In the genomic region with DNA sequence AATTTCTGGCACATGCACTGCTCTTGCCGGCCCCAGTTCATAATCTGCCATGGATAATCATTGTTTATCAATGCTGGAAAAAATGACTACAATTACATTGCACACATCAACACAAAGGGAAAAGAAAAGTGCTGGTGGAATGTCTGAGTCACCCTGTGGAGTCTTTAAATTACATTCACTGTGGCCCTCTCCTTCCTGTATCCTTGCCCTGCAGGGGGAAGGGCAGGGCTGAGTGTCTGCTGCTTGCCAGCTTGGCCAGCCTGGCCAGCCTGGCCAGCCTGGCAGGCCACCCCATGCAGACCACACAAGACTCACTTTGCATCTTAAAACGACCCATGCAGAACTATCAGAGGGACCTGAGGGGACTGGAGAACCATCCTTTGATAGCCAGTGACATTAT, we compare ENCODE assay signal across 14 mouse cellular contexts. TPM values are rescaled to one million over a fixed set of nuclear protein-coding genes. Genes with fewer than 3 reads are reported as not detected.
DNase-seq lines count a peak whose midpoint lies in the region; ATAC-seq and TF ChIP-seq lines count a peak whose summit lies in the region.
"Had no signal": no experiment of that assay in that cellular context is flagged by ENCODE, and none has a peak within 500 bp of the region (broad histone marks: within the 10 kb centered on the region; RNA-seq: fewer than 3 reads in every experiment).

No protein-coding gene starts in this region.

- H3K27me3 ChIP-seq in heart, embryonic 14.5 days (ENCODE audit: control insufficient read depth, insufficient read depth, low read length), result no peaks in the 10 kb centered on the region
- H3K27me3 ChIP-seq in Patski, result no peaks in the 10 kb centered on the region
- H3K27me3 ChIP-seq: neural tube, embryonic 15.5 days had no signal

- no peaks in the 10 kb centered on the region for H3K36me3 ChIP-seq in heart, embryonic 14.5 days (ENCODE audit: control insufficient read depth, insufficient read depth, low read length)
- H3K36me3 ChIP-seq: neural tube, embryonic 15.5 days had no signal

- peaks cover 16 to 20% of the 10 kb centered on the region in 2 experiments for H3K4me1 ChIP-seq in heart, embryonic 14.5 days (ENCODE audit: control insufficient read depth in 2 of 2, insufficient read depth in 2 of 2, low read length in 2 of 2)

- H3K27ac ChIP-seq in heart, embryonic 14.5 days (replicated peaks in 1 of 2; ENCODE audit: control insufficient read depth in 1 of 2, insufficient read depth in 1 of 2, low read depth in 2 of 2, low read length in 2 of 2), result peak overlapping the region; percentile 6 to 58; a peak in 3 of 4 replicates
- H3K27ac ChIP-seq: hindbrain, embryonic 14.5 days; neural tube, embryonic 15.5 days had no signal

- no peak overlapping the region for H3K9ac ChIP-seq in heart, embryonic 14.5 days (ENCODE audit: low read length)
- H3K9ac ChIP-seq: hindbrain, embryonic 14.5 days; neural tube, embryonic 15.5 days had no signal

- CTCF ChIA-PET in Patski (lab: Charles Lee), result interaction anchor here (2.5 kb wide), 1 partner anchor 11 kb away, joined by 6 read pairs; no protein-coding TSS in a partner anchor

- no peak overlapping the region for H3K4me3 ChIP-seq in heart, embryonic 14.5 days (ENCODE audit: control insufficient read depth in 1 of 2, insufficient read depth in 1 of 2, low read depth in 1 of 2, low read length in 2 of 2)
- H3K4me3 ChIP-seq: neural tube, embryonic 15.5 days had no signal

- WGBS in heart, embryonic 14.5 days, result 22% methylated on average over 2 of the region's 2 CpGs

- TF ChIP-seq CTCF in Patski (IDR thresholded peaks at IDR 0.05), result no peak

- no peak for ATAC-seq in heart, embryonic 14.5 days (ENCODE audit: insufficient number of reproducible peaks, insufficient read depth, low FRiP score, low read depth)
- ATAC-seq in Patski, result peak; percentile 57
- no peak for ATAC-seq in erythroblast, adult 5-6 weeks (replicated peaks; ENCODE audit: low FRiP score, poor library complexity, severe bottlenecking)

- in situ Hi-C loops in Patski (cut with MboI; ENCODE audit: low pct_unique_long_range_greater_than_20kb), result no loop called here

- H3K4me2 ChIP-seq in heart, embryonic 14.5 days (ENCODE audit: low read length), result no peak overlapping the region
- H3K4me2 ChIP-seq: hindbrain, embryonic 14.5 days; neural tube, embryonic 15.5 days had no signal

- intact Hi-C loops in heart, postnatal 14 days (cut with DNase I), result no loop called here

- POLR2A ChIA-PET in Patski (lab: Charles Lee), result interaction anchor here (1.4 kb wide), 1 partner anchor 11 kb away, joined by 4 read pairs; no protein-coding TSS in a partner anchor

- H3K9me3 ChIP-seq in heart, embryonic 14.5 days (ENCODE audit: control insufficient read depth, low read length), result no peaks in the 10 kb centered on the region
- H3K9me3 ChIP-seq: neural tube, embryonic 15.5 days had no signal

- DNase-seq in heart, postnatal 14 days, result no peak
- DNase-seq in 416B (ENCODE audit: low read depth) (peak; percentile 94), Patski (ENCODE audit: low read depth, low spot score) (peak; percentile 68)
- peak; percentile 56 for DNase-seq in induced T-regulatory cell, adult 2 months (ENCODE audit: low read depth)
- no peak for DNase-seq in gastrocnemius, postnatal 4 days (ENCODE audit: low spot score in 2 of 2)
- DNase-seq in urinary bladder, postnatal 25 days (ENCODE audit: low spot score), result no peak
- DNase-seq: cerebellum, postnatal 14 days; kidney, postnatal 10 days; lung, postnatal 14 days; thymus, postnatal 14 days had no signal

RNA-seq across cellular contexts. Expression of a gene that starts 37.4 kb away (rescaled TPM):
- polyA plus RNA-seq in heart, embryonic 14.5 days (2014; fragmentation: Nextera tagmentation; extraction: Ambion mirVana), result 28.8 and 36.2 TPM in 2 replicates
- total RNA-seq in heart, postnatal 14 days (2021), result 100 to 1,000 TPM; 318 to 323 TPM
- polyA plus RNA-seq in Patski (2021), result 72.5 TPM
- total RNA-seq in gastrocnemius, postnatal 4 days (2021), result 10 to 100 TPM; 27.2 to 35.0 TPM
- total RNA-seq in erythroblast, adult 5-6 weeks (2015; ENCODE audit: low replicate concordance), result 4.0 and 12.1 TPM in 2 replicates
- total RNA-seq in erythroblast, adult 5-6 weeks (2017; ENCODE audit: low replicate concordance), result 5.7 and 6.1 TPM in 2 replicates

Comparison
In these comparisons a context has a peak if more than half of its experiments do, and no peak if none do; other contexts are left out.
1. DNase-seq: peak in 416B (single experiment), Patski (single experiment) and induced T-regulatory cell, adult 2 months (single experiment); none in heart, postnatal 14 days (0 of 2), gastrocnemius, postnatal 4 days (0 of 2) and urinary bladder, postnatal 25 days (single experiment).
2. RNA of a gene that starts 37.4 kb away (total RNA-seq): 318 to 323 TPM in heart, postnatal 14 days; 27.2 to 35.0 TPM in gastrocnemius, postnatal 4 days and 4.0 to 12.1 TPM in erythroblast, adult 5-6 weeks; every median in the first group is over 4 times any median in the second.